ENCODE assay signal across 8 mouse cellular contexts in genomic region chr8:83901566-83902485, GRCm38 (mm10). TPM values are rescaled to one million over a fixed set of nuclear protein-coding genes. Genes with fewer than 3 reads are reported as not detected.
DNase-seq lines count a peak whose midpoint lies in the region; ATAC-seq and TF ChIP-seq lines count a peak whose summit lies in the region.

No protein-coding gene starts in this region.

- no peak overlapping the region for H3K9ac ChIP-seq in kidney, postnatal 0 days (ENCODE audit: low read depth, low read length)
- peak overlapping the region; percentile 98 for H3K9ac ChIP-seq in forebrain, postnatal 0 days
- H3K9ac ChIP-seq in midbrain, embryonic 11.5 days (ENCODE audit: low read length) = peak overlapping the region; percentile 82

- no peak for DNase-seq in kidney, postnatal 0 days (ENCODE audit: low spot score)
- no peak for DNase-seq in kidney, adult 11 months
- peak; percentile 66 to 68 for DNase-seq in cerebellum, postnatal 10 days
- DNase-seq in forebrain, postnatal 0 days = peak; percentile 73
- DNase-seq in midbrain, embryonic 11.5 days (ENCODE audit: low spot score, missing footprints) = peak; percentile 88
- no peak for DNase-seq in frontal cortex, postnatal 14 days (ENCODE audit: low spot score in 2 of 2)
- DNase-seq in layer of hippocampus, adult 8-10 months (ENCODE audit: low spot score in 2 of 2) = no peak

- no peaks in the 10 kb centered on the region for H3K9me3 ChIP-seq in kidney, postnatal 0 days (replicated peaks; ENCODE audit: low read length)
- H3K9me3 ChIP-seq in forebrain, postnatal 0 days (ENCODE audit: low read length) = no peaks in the 10 kb centered on the region
- no peaks in the 10 kb centered on the region for H3K9me3 ChIP-seq in midbrain, embryonic 11.5 days (ENCODE audit: control insufficient read depth, low read length)

- H3K4me2 ChIP-seq in kidney, postnatal 0 days (ENCODE audit: low read length) = peak overlapping the region; percentile 81
- peak overlapping the region; percentile 79 for H3K4me2 ChIP-seq in forebrain, postnatal 0 days (ENCODE audit: low read depth)
- H3K4me2 ChIP-seq in midbrain, embryonic 11.5 days = peak overlapping the region; percentile 85

- H3K4me3 ChIP-seq in kidney, postnatal 0 days (replicated peaks; ENCODE audit: low read depth, low read length) = peak overlapping the region; percentile 69
- peak overlapping the region; percentile 95 for H3K4me3 ChIP-seq in forebrain, postnatal 0 days (ENCODE audit: low read depth, low read length)
- H3K4me3 ChIP-seq in midbrain, embryonic 11.5 days (ENCODE audit: low read depth, low read length) = peak overlapping the region; percentile 79

- H3K27me3 ChIP-seq in kidney, postnatal 0 days (ENCODE audit: insufficient read depth, low read length) = no peaks in the 10 kb centered on the region
- no peaks in the 10 kb centered on the region for H3K27me3 ChIP-seq in forebrain, postnatal 0 days (ENCODE audit: insufficient read depth, low read length)
- peaks cover under 1% of the 10 kb centered on the region; the same call in 1 of the 2 replicates for H3K27me3 ChIP-seq in midbrain, embryonic 11.5 days (ENCODE audit: control insufficient read depth, insufficient read depth, low read length)

- TF ChIP-seq CTCF in kidney, postnatal 0 days (IDR thresholded peaks at IDR 0.05; ENCODE audit: low read depth) = no peak
- no peak for TF ChIP-seq CTCF in forebrain, postnatal 0 days (IDR thresholded peaks at IDR 0.05; ENCODE audit: low read depth)

- H3K4me1 ChIP-seq in kidney, postnatal 0 days (replicated peaks; ENCODE audit: insufficient read depth, low read length) = peaks cover 26% of the 10 kb centered on the region
- H3K4me1 ChIP-seq in forebrain, postnatal 0 days (ENCODE audit: insufficient read depth) = peaks cover 20% of the 10 kb centered on the region; the same call in 1 of the 2 replicates
- H3K4me1 ChIP-seq in midbrain, embryonic 11.5 days (ENCODE audit: control insufficient read depth, insufficient read depth, low read length) = peaks cover 33% of the 10 kb centered on the region

- WGBS in kidney, postnatal 0 days = 18% methylated on average over 13 of the region's 14 CpGs
- WGBS in forebrain, postnatal 0 days = 13% methylated on average over 14 of the region's 14 CpGs
- WGBS in midbrain, embryonic 11.5 days = 16% methylated on average over 14 of the region's 14 CpGs

- ATAC-seq in kidney, postnatal 0 days (replicated peaks; ENCODE audit: low FRiP score, low read depth) = no peak
- no peak for ATAC-seq in forebrain, postnatal 0 days
- ATAC-seq in midbrain, embryonic 11.5 days (ENCODE audit: low FRiP score) = no peak
- ATAC-seq in frontal cortex, adult (ENCODE audit: low TSS enrichment) = no peak

- no peak overlapping the region for H3K27ac ChIP-seq in kidney, postnatal 0 days
- peak overlapping the region; percentile 99 for H3K27ac ChIP-seq in forebrain, postnatal 0 days (ENCODE audit: low read depth, low read length)
- no peak overlapping the region for H3K27ac ChIP-seq in midbrain, embryonic 11.5 days (ENCODE audit: low read depth, low read length)

- no peaks in the 10 kb centered on the region for H3K36me3 ChIP-seq in kidney, postnatal 0 days (ENCODE audit: insufficient read depth, low read length)
- H3K36me3 ChIP-seq in forebrain, postnatal 0 days (ENCODE audit: insufficient read depth) = no peaks in the 10 kb centered on the region; the same call in 1 of the 2 replicates
- H3K36me3 ChIP-seq in midbrain, embryonic 11.5 days (ENCODE audit: control insufficient read depth, insufficient read depth, low read length) = no peaks in the 10 kb centered on the region; the same call in 1 of the 2 replicates

RNA-seq across cellular contexts. Expression of gene Adgrl1, which starts 1.9 kb away (rescaled TPM):
- 11.5 and 14.4 TPM in 2 replicates for polyA plus RNA-seq in kidney, postnatal 0 days (2015; fragmentation: Nextera tagmentation; extraction: Ambion mirVana)
- 248 and 259 TPM in 2 replicates for total RNA-seq in forebrain, postnatal 0 days (2014; rRNA removed)
- 38.5 and 56.5 TPM in 2 replicates for polyA plus RNA-seq in forebrain, postnatal 0 days (2015; fragmentation: Nextera tagmentation; extraction: Ambion mirVana)
- polyA plus RNA-seq in midbrain, embryonic 11.5 days (2014; fragmentation: Nextera tagmentation; extraction: Ambion mirVana) = 13.7 and 16.4 TPM in 2 replicates
- 100 to 1,000 TPM; 287 to 307 (median 299) TPM for total RNA-seq in layer of hippocampus, adult 8-10 months (2022)

RNA-seq across cellular contexts. Expression of gene Gm10644, which starts 53.2 kb away (rescaled TPM):
- 0.46 and 0.47 TPM in 2 replicates for polyA plus RNA-seq in kidney, postnatal 0 days (2015; fragmentation: Nextera tagmentation; extraction: Ambion mirVana)
- 0.14 and 0.31 TPM in 2 replicates for total RNA-seq in forebrain, postnatal 0 days (2014; rRNA removed)
- polyA plus RNA-seq in forebrain, postnatal 0 days (2015; fragmentation: Nextera tagmentation; extraction: Ambion mirVana) = 0.14 and 0.40 TPM in 2 replicates
- polyA plus RNA-seq in midbrain, embryonic 11.5 days (2014; fragmentation: Nextera tagmentation; extraction: Ambion mirVana) = 0.61 and 0.81 TPM in 2 replicates
- 1 to 10 TPM in 1 of 4 experiments, under 1 TPM in 3; 0.22 to 1.1 (median 0.66) TPM for total RNA-seq in layer of hippocampus, adult 8-10 months (2022)

RNA-seq across cellular contexts. Expression of gene Asf1b, which starts 53.5 kb away (rescaled TPM):
- 23.0 and 27.8 TPM in 2 replicates for polyA plus RNA-seq in kidney, postnatal 0 days (2015; fragmentation: Nextera tagmentation; extraction: Ambion mirVana)
- 1.7 and 5.0 TPM in 2 replicates for total RNA-seq in forebrain, postnatal 0 days (2014; rRNA removed)
- polyA plus RNA-seq in forebrain, postnatal 0 days (2015; fragmentation: Nextera tagmentation; extraction: Ambion mirVana) = 4.7 and 5.1 TPM in 2 replicates
- polyA plus RNA-seq in midbrain, embryonic 11.5 days (2014; fragmentation: Nextera tagmentation; extraction: Ambion mirVana) = 92.5 and 96.5 TPM in 2 replicates
- total RNA-seq in layer of hippocampus, adult 8-10 months (2022) = 1 to 10 TPM in 1 of 4 experiments, under 1 TPM in 3; 0.63 to 1.1 (median 0.75) TPM

Comparison
In these comparisons a context has a peak if more than half of its experiments do, and no peak if none do; other contexts are left out.
1. DNase-seq: peak in cerebellum, postnatal 10 days (2 of 2), forebrain, postnatal 0 days (single experiment) and midbrain, embryonic 11.5 days (single experiment); none in kidney, postnatal 0 days (single experiment), kidney, adult 11 months (single experiment), frontal cortex, postnatal 14 days (0 of 2) and layer of hippocampus, adult 8-10 months (0 of 2).
2. Peak in every context shown above with its lines, with median percentiles within 50 percentile points of each other: H3K4me2 ChIP-seq and H3K4me3 ChIP-seq.